Mouse (Mus musculus): Measurements from ENCODE around the gene Tle4. TPM values are rescaled to one million over a fixed set of nuclear protein-coding genes. Genes with fewer than 3 reads are reported as not detected.

Tle4 gene
- polyA plus RNA-seq, 1 experiment: 5.4 TPM

GRCm38 (mm10) chr19:14610542-14611317 is 12.9 kb upstream of the Tle4 start:
- Histone ChIP-seq H3K4me1 (peaks cover 4% of the 10 kb centered on the region; the same call in 1 of the 2 replicates), H3K4me3 (replicated peaks) (no peak overlapping the region), H3K27me3 (replicated peaks) (peaks cover 10% of the 10 kb centered on the region), H3K36me3 (replicated peaks; ENCODE audit: low read length) (no peaks in the 10 kb centered on the region), H3K9me3 (no peaks in the 10 kb centered on the region)
- TF ChIP-seq FLI1 (IDR thresholded peaks at IDR 0.05; ENCODE audit: low read length) (no peak), GATA1 (IDR thresholded peaks at IDR 0.05; ENCODE audit: borderline replicate concordance, low read length) (no peak)

- no peaks in the 10 kb centered on the region for H3K36me3 ChIP-seq (replicated peaks; ENCODE audit: low read length)
- H3K27me3 ChIP-seq (replicated peaks): peaks cover 17% of the 10 kb centered on the region
- H3K4me1 ChIP-seq: peaks cover 20% of the 10 kb centered on the region
- no peaks in the 10 kb centered on the region for H3K9me3 ChIP-seq
- no peak for TF ChIP-seq GATA1 (IDR thresholded peaks at IDR 0.05; ENCODE audit: borderline replicate concordance, low read length)
- no peak for TF ChIP-seq FLI1 (IDR thresholded peaks at IDR 0.05; ENCODE audit: low read length)
- no peak overlapping the region for H3K4me3 ChIP-seq (replicated peaks)
Measured at GRCm38 (mm10) chr19:14600841-14601240, 3.0 kb upstream of the Tle4 start.

GRCm38 (mm10) chr19:14600354-14600753 is 2.5 kb upstream of the Tle4 start:
- peaks cover 3% of the 10 kb centered on the region for H3K36me3 ChIP-seq (replicated peaks; ENCODE audit: low read length)
- TF ChIP-seq FLI1 (IDR thresholded peaks at IDR 0.05; ENCODE audit: low read length) (no peak), GATA1 (IDR thresholded peaks at IDR 0.05; ENCODE audit: borderline replicate concordance, low read length) (no peak)
- H3K27me3 ChIP-seq (replicated peaks): peaks cover 17% of the 10 kb centered on the region
- H3K4me3 ChIP-seq (replicated peaks): no peak overlapping the region
- no peaks in the 10 kb centered on the region for H3K9me3 ChIP-seq
- H3K4me1 ChIP-seq: peaks cover 23% of the 10 kb centered on the region

GRCm38 (mm10) chr19:14599851-14600251 is 2.0 kb upstream of the Tle4 start:
- Histone ChIP-seq H3K9me3 (no peaks in the 10 kb centered on the region), H3K4me3 (replicated peaks) (peak overlapping the region; percentile 71), H3K36me3 (replicated peaks; ENCODE audit: low read length) (peaks cover 6% of the 10 kb centered on the region), H3K27me3 (replicated peaks) (peaks cover 17% of the 10 kb centered on the region), H3K4me1 (peaks cover 26% of the 10 kb centered on the region)
- no peak for TF ChIP-seq GATA1 (IDR thresholded peaks at IDR 0.05; ENCODE audit: borderline replicate concordance, low read length)
- no peak for TF ChIP-seq FLI1 (IDR thresholded peaks at IDR 0.05; ENCODE audit: low read length)

- Histone ChIP-seq H3K9me3 (no peaks in the 10 kb centered on the region), H3K27me3 (replicated peaks) (peaks cover 6% of the 10 kb centered on the region)
- TF ChIP-seq FLI1 (IDR thresholded peaks at IDR 0.05; ENCODE audit: low read length): no peak
- TF ChIP-seq GATA1 (IDR thresholded peaks at IDR 0.05; ENCODE audit: borderline replicate concordance, low read length): no peak
Measured at GRCm38 (mm10) chr19:14598690-14599288, 938 bp upstream of the Tle4 start.

GRCm38 (mm10) chr19:14596941-14597916 is 622 bp downstream of the Tle4 start:
- Histone ChIP-seq H3K4me1 (peaks cover 22% of the 10 kb centered on the region), H3K27me3 (replicated peaks) (no peaks in the 10 kb centered on the region), H3K4me3 (replicated peaks) (peak overlapping the region; percentile 98), H3K9me3 (no peaks in the 10 kb centered on the region), H3K36me3 (replicated peaks; ENCODE audit: low read length) (peaks cover 29% of the 10 kb centered on the region)
- TF ChIP-seq GATA1 (IDR thresholded peaks at IDR 0.05; ENCODE audit: borderline replicate concordance, low read length): no peak

More at GRCm38 (mm10) chr19:14598690-14599288, 938 bp upstream of the Tle4 start:
- Histone ChIP-seq H3K4me1 (peaks cover 22% of the 10 kb centered on the region), H3K4me3 (replicated peaks) (peak overlapping the region; percentile 98), H3K36me3 (replicated peaks; ENCODE audit: low read length) (peaks cover 15% of the 10 kb centered on the region)

- Histone ChIP-seq H3K27me3 (replicated peaks) (no peaks in the 10 kb centered on the region), H3K4me1 (peaks cover 22% of the 10 kb centered on the region), H3K36me3 (replicated peaks; ENCODE audit: low read length) (peaks cover 35% of the 10 kb centered on the region), H3K4me3 (replicated peaks) (peak overlapping the region; percentile 98), H3K9me3 (no peaks in the 10 kb centered on the region)
- no peak for TF ChIP-seq GATA1 (IDR thresholded peaks at IDR 0.05; ENCODE audit: borderline replicate concordance, low read length)
- TF ChIP-seq FLI1 (IDR thresholded peaks at IDR 0.05; ENCODE audit: low read length): no peak
Measured at GRCm38 (mm10) chr19:14596358-14596940, 1.4 kb downstream of the Tle4 start.

GRCm38 (mm10) chr19:14595390-14595997 is 2.4 kb downstream of the Tle4 start:
- H3K9me3 ChIP-seq: no peaks in the 10 kb centered on the region
- H3K4me3 ChIP-seq (replicated peaks): peak overlapping the region; percentile 74
- no peaks in the 10 kb centered on the region for H3K27me3 ChIP-seq (replicated peaks)
- TF ChIP-seq GATA1 (IDR thresholded peaks at IDR 0.05; ENCODE audit: borderline replicate concordance, low read length) (no peak), FLI1 (IDR thresholded peaks at IDR 0.05; ENCODE audit: low read length) (no peak)
- H3K4me1 ChIP-seq: peaks cover 22% of the 10 kb centered on the region
- peaks cover 43% of the 10 kb centered on the region for H3K36me3 ChIP-seq (replicated peaks; ENCODE audit: low read length)

- Histone ChIP-seq H3K4me3 (replicated peaks) (no peak overlapping the region), H3K4me1 (peaks cover 14% of the 10 kb centered on the region), H3K36me3 (replicated peaks; ENCODE audit: low read length) (peaks cover 53% of the 10 kb centered on the region), H3K9me3 (no peaks in the 10 kb centered on the region), H3K27me3 (replicated peaks) (no peaks in the 10 kb centered on the region)
- no peak for TF ChIP-seq GATA1 (IDR thresholded peaks at IDR 0.05; ENCODE audit: borderline replicate concordance, low read length)
- no peak for TF ChIP-seq FLI1 (IDR thresholded peaks at IDR 0.05; ENCODE audit: low read length)
Measured at GRCm38 (mm10) chr19:14594537-14594936, 3.3 kb downstream of the Tle4 start.

All from megakaryocyte, embryonic 14.5 days (primary cell).